ENCODE assay signal across 21 mouse cellular contexts in genomic region chr7:83161226-83161625, GRCm38 (mm10).
DNase-seq lines count a peak whose midpoint lies in the region; ATAC-seq and TF ChIP-seq lines count a peak whose summit lies in the region.
"Had no signal": no experiment of that assay in that cellular context is flagged by ENCODE, and none has a peak within 500 bp of the region (broad histone marks: within the 10 kb centered on the region; RNA-seq: fewer than 3 reads in every experiment).

No protein-coding gene starts in this region.

- intact Hi-C loops in left cerebral cortex, postnatal 14 days (cut with DNase I) = no loop called here

- no peak overlapping the region for H3K4me3 ChIP-seq in cortical plate, adult 2 months (ENCODE audit: insufficient read depth, low read length)
- H3K4me3 ChIP-seq: embryonic facial prominence, embryonic 13.5 days; forebrain, embryonic 12.5 days; gastrocnemius, adult 2 months; heart, embryonic 10.5 days; hindbrain, embryonic 12.5 days had no signal

- no peak for TF ChIP-seq CTCF in cortical plate, adult 2 months (IDR thresholded peaks at IDR 0.05; ENCODE audit: extremely low read depth, insufficient read depth, low read length)

- DNase-seq in heart, adult 11 months = peak; percentile 56
- no peak for DNase-seq in heart, adult 9 months (ENCODE audit: low spot score in 2 of 2)
- peak; percentile 27 to 32 for DNase-seq in left cerebral cortex, adult 9 months (ENCODE audit: low spot score in 2 of 2)
- no peak for DNase-seq in left cerebral cortex, postnatal 14 days (ENCODE audit: low spot score in 2 of 2)
- DNase-seq: adrenal gland, adult 8-10 months; adrenal gland, postnatal 36 days; cerebellum, adult 11 months; cerebellum, adult 9-10 months; cerebellum, postnatal 25 days; gastrocnemius, adult 2 months; gastrocnemius, postnatal 25 days; heart, postnatal 10 days; heart, postnatal 4 days had no signal

- peaks cover 2% of the 10 kb centered on the region for H3K4me1 ChIP-seq in cortical plate, adult 2 months (ENCODE audit: control insufficient read depth, insufficient read depth, low read length)
- H3K4me1 ChIP-seq: embryonic facial prominence, embryonic 13.5 days; forebrain, embryonic 12.5 days; hindbrain, embryonic 12.5 days had no signal

- no peak for TF ChIP-seq POLR2A in cortical plate, adult 2 months (IDR thresholded peaks at IDR 0.05; ENCODE audit: extremely low read depth, insufficient read depth, low read length)

- ATAC-seq in activated CD4-positive, CD25-positive, alpha-beta regulatory T cell, adult 4 months = no peak
- ATAC-seq: forebrain, embryonic 16.5 days; hindbrain, embryonic 16.5 days had no signal

- 0 out of 2 replicates have a peak overlapping the region, but pooled peaks have one; percentile 58 for H3K27ac ChIP-seq in cortical plate, adult 2 months (ENCODE audit: insufficient read depth, low read length)
- H3K27ac ChIP-seq: embryonic facial prominence, embryonic 13.5 days; forebrain, embryonic 12.5 days; gastrocnemius, adult 2 months; heart, embryonic 10.5 days; hindbrain, embryonic 12.5 days had no signal

Comparison
In these comparisons a context has a peak if more than half of its experiments do, and no peak if none do; other contexts are left out.
1. DNase-seq: peak in heart, adult 11 months (single experiment) and left cerebral cortex, adult 9 months (2 of 2); none in heart, adult 9 months (0 of 2) and left cerebral cortex, postnatal 14 days (0 of 2).